Mouse (Mus musculus) stomach, adult 2 months (tissue): ENCODE measurements around the gene Ubald1. TPM values are rescaled to one million over a fixed set of nuclear protein-coding genes. Genes with fewer than 3 reads are reported as not detected.

Source experiments
- polyA plus RNA-seq: library from polyadenylated mRNA; depleted of rRNA; stranded (reverse); fragments of >200 nt; gene quantifications from 2 replicates; pipeline ENCODE4 v1.2.3, GENCODE M21; 2012; rRNA removed

The Ubald1 gene
- polyA plus RNA-seq = 36.6 and 37.8 TPM in 2 replicates

GRCm38 (mm10) chr16:4880136-4880825 is at the start of gene Ubald1:
Gene Ubald1 (minus strand): TSS chr16:4880315.

DNA sequence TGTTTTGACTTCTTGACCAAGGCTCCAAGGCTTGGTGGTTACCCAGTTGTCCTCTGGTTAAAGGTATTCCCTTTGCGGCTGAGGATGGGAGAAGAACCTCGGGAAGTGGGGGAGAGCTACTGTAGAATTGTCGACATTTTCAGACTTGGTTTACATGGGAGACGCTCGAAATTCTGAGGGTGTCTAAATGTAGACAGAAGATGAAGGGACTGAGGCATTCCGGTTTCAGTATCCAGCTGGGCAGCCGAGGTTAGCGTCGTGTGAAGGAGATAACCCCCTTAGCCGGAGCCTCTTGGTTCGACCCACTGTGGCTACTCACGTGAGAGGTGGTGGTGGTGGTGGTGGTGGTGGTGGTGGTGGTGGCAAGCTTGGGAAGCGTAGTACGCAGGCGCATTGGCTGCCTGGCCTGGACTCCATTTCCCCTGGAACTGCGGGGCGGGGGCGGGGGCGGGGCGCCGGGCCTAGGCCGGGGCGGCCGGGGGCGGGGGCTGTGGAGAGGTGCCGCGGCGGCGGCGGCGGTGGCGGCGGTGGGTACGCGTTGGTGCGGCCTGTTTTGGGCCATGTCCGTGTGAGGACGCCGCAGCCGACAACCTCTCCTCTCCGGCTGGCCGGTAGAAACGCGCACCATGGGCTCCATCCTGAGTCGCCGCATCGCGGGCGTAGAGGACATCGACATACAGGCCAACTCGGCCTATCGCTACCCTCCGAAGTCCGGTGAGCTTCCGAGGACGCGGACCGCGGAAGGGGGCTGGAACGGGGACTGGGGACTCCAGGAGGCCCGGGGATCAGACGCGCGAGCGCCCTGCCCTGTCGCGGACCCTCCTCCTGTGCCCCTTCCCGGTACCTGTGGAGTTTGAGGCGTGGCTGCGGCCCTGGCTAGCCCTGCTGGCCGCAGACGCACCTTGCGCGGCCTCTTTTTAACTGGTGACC is 5.9 kb upstream of the Ubald1 start, which contains the start of gene Mgrn1:
Gene Mgrn1 (plus strand): TSS at position 490 of the 930 bp plus-strand sequence.

DNA sequence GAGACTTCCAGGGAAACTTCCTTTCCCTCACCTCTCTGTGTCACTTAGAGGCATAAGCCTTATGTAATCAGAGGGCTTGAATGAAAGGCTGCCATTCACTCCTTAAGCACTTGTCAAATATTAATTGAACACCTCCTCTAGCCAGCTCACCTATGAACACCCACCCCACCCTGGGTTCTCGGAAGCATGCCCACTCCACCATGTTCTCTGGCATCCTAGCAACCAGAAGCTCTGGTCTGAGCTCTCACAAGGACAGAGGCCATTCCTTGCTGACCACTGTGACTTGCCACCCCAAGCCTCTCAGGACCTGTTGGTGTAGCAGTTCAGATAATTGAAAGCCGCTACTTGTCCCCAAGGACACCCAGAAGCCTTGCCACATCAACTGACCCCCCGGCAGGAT is 44.9 kb downstream of the Ubald1 start, which contains the start of gene 4930562C15Rik:
Gene 4930562C15Rik (plus strand): TSS at position 226 of the 400 bp plus-strand sequence.

Other genes with a start within 250 kb of the Ubald1 start
- gene Vasn, start 240.4 kb downstream of the Ubald1 start, polyA plus RNA-seq = 17.9 and 28.0 TPM in 2 replicates
- 8.5 and 9.2 TPM in 2 replicates for gene Dnaja3, start 240.3 kb downstream of the Ubald1 start, polyA plus RNA-seq
- gene Coro7, start 200.5 kb downstream of the Ubald1 start, polyA plus RNA-seq = 21.3 and 22.7 TPM in 2 replicates
- gene Nmral1, start 161.0 kb downstream of the Ubald1 start, polyA plus RNA-seq = 1.1 and 1.6 TPM in 2 replicates
- 14.6 and 16.8 TPM in 2 replicates for gene Hmox2, start 154.0 kb downstream of the Ubald1 start, polyA plus RNA-seq
- gene Cdip1, start 90.0 kb downstream of the Ubald1 start, polyA plus RNA-seq = 39.6 and 41.2 TPM in 2 replicates
- gene 4930562C15Rik, start 44.9 kb downstream of the Ubald1 start, polyA plus RNA-seq = not detected in 2 replicates
- gene Mgrn1, start 5.9 kb upstream of the Ubald1 start, polyA plus RNA-seq = 68.1 and 79.7 TPM in 2 replicates
- 36.3 and 38.6 TPM in 2 replicates for gene Nudt16l1, start 58.4 kb upstream of the Ubald1 start, polyA plus RNA-seq
- gene Anks3, start 83.9 kb upstream of the Ubald1 start, polyA plus RNA-seq = 15.6 and 17.1 TPM in 2 replicates
- 0.03 TPM in 1 of 2 replicates, not detected in the other for gene Sept12, start 117.5 kb upstream of the Ubald1 start, polyA plus RNA-seq
- 98.1 and 104 TPM in 2 replicates for gene Smim22, start 127.0 kb upstream of the Ubald1 start, polyA plus RNA-seq
- gene Rogdi, start 133.2 kb upstream of the Ubald1 start, polyA plus RNA-seq = 42.3 and 42.8 TPM in 2 replicates
- 21.3 and 30.1 TPM in 2 replicates for gene Glyr1, start 169.5 kb upstream of the Ubald1 start, polyA plus RNA-seq
- gene Ubn1, start 169.7 kb upstream of the Ubald1 start, polyA plus RNA-seq = 8.1 and 10.6 TPM in 2 replicates